Mouse (Mus musculus) embryonic fibroblast, embryonic 13.5 days (primary cell): Measurements from ENCODE around the gene Harbi1.

Source experiments
- CTCF ChIP-seq: IDR thresholded peaks from 2 replicates; pipeline ENCODE4 v1.5.1; 2011; ENCODE audit warnings: mild to moderate bottlenecking, control low read depth, low read length, moderate library complexity, borderline replicate concordance; ENCODE audit not compliant: insufficient read depth
- POLR2A ChIP-seq: IDR thresholded peaks from 2 replicates; pipeline ENCODE4 v1.6.1; 2011; ENCODE audit warnings: low read depth, mild to moderate bottlenecking, control low read depth, low read length, moderate library complexity

DNA sequence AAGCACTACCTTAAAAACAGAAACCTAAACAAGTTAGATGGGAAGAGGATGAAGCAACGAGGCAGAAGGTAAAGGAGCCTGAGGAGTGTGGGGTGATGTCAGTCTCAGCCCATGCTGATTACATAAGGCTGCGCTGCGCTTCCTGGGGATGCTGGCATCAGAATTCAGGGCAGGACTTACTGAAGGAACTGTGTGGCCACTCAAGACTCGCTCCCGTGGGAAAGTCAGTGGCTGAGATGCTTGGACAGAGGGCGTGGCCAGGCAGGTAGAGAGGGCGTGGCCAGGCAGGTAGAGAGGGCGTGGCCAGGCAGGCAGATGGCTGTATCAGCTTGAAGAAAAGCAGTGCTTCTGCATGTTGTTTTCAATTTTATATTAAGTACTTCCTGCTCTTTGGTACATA lies 26.7 kb upstream of the Harbi1 start:
- TF ChIP-seq CTCF (no peak), POLR2A (no peak)
